Mouse (Mus musculus): ENCODE measurements at regions not wholly inside any gene's neighbourhood (a gene's known extent, or its start where the extent isn't known, plus 50 kb on each side); places are given as distances from the start of the nearest gene placed in this dataset.
A peak's percentile ranks its signal among the peaks of the same experiment; 100 is the strongest.

DNA sequence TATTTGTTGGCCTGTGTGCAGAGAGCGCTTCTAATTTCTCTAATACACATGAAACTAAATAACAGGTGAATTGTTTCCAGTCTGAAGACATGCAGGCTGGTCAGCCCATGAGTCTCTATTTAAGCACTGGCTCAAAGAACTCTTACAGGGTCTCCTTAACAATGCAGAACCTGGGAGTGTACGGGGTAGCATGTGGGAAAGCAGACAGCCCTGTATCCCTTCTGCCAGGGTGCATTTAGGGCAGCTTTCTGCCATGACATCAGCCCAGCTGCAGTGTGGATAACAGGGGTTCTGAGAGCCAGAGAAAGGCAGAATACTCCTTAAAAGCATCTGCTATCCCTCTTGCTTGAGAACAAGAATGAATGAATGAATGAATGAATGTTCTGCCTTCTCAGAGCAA lies 164.7 kb downstream of the Grb14 start:
- no peak for DNase-seq

- DNase-seq, result peak; percentile 40 to 60
Measured at GRCm38 (mm10) chr2:64853918-64854317, 170.9 kb downstream of the Grb14 start.

DNA sequence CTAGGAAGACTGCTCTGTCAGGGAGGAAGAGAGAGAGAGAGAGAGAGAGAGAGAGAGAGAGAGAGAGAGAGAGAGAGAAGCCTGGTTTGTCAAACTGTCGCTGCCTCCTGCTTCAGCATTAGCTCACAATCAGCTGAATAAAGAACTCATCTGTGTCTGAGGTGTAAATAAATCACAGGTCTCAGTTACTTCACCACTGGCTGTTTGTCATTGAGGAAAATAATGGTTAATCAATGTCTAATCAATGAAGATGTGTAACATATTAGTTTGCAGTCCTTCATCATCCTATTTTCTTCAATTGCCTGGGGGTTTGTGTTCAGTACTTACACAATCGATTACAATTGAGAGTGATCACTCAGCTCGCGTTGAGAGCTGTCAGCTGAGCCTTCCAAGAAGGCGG lies 171.9 kb downstream of the Grb14 start:
- DNase-seq, result no peak

DNA sequence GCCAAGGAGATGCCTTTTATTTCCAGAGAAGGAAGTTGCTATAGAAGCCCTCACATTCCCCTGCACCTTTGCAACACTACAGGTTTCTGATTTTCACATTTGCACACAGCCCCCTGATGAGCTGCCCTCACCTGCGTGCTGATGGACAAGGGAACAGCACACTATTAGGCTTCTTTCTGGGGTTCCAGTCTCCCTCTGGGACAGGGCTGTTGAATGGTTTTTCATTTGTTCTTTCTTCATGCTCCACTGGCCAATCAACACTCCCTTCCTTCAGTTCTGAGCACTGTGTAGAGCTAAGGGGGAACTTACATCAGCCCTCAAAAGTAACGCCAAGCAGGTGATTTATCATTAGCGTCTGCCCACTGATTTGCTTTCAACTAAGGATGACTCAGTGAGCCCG lies 173.7 kb downstream of the Grb14 start:
- no peak for DNase-seq

DNA sequence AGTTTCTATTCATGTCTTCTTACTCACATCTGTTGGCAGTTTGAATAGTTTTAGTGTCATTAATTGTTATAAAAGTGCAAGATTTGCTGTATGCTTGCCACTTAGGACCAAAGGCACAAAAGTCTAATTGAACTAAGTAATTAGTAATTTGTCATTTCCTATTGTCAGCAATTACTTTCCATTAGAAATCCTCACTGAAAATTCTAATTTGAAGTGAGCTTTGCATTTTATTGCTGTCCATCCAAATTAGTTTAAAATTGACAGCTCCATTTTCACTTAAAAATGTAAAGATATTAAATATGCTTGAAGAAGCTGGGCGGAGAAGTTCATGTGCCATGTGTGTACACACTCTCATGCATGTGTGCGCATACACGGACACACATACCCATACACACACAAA lies 174.1 kb downstream of the Grb14 start:
- DNase-seq, result no peak

DNA sequence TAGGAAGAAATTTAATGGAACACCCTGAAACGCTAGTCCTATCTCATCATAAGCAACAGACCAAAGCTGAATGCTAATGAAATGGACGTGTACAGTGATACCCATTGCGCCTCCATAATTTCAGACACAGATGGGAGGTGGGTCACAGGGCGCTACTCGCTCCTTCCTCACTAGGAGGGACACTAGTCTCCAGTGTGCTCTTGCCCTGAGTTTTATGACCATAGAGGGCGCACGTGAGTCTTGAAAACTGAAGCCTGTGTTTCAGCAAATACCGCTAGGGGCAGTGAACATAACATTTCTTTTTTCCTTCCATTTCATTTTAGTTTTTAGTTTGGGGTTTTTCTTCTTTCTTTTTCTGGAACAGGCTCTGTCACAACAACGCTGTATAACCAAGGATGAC lies 200.3 kb downstream of the Grb14 start:
- no peak for DNase-seq

DNA sequence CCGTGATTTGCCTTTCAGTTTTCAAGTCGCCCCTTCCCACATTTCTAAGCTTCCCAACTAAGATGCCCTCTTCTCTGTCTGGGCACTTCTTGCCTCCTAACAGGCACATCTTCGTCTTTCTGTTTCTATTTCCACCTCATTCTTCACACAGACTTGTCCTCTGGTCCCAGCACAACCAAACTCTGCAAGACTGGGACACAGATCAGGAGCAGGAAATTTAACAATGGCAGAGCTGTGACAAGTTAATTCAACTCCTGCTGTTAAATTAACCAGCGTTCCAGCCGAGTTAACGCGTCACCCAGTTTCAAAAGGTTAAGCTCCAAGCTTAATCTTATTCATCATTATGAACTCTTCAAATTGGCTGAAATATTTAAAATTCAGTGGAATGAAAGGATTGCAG lies 200.9 kb downstream of the Grb14 start:
- no peak for DNase-seq

DNA sequence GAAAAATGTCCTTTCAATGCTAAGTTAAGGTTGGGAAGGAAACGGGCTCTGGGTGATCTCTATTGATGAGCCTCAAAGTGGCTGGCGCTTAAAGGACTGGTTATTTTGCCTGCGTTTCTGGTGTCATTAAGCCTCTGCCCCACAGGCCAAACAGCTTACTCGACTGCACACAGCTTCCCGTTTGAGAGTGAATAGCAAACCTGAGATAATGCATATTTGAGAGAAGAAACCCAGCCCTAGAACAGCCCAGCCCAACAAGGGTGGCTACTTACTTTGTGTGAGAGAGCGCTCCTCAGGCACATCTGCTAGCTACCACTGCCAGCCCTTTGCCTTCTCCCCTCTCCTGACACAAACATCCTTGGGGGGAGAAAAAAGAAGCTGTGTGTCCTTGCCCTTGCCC lies 201.7 kb downstream of the Grb14 start:
- DNase-seq, result no peak

DNA sequence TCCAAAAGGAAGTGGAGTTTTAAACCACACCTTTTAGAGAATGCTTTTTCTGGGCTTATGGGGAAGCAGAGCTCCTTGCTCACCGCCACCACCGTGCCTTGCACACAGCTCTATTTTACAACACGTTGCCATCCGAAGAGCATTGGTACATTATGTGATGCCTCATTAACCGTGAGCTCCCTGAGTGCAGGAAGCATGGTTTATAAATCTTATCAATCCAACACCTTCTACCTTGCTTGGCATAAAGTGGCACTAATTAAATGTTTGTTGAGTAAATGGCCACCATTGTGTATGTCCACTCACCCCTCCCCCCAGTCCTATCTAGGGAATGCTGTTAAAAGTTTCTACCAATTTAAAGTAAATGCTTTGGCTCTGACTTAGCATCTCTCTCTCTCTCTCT lies 206.6 kb downstream of the Grb14 start:
- no peak for DNase-seq

Measured in cerebellum, adult 18-20 months (tissue).